Mouse (Mus musculus) central nervous system, embryonic 11.5 days (tissue): ENCODE data around the gene Comt. TPM values are rescaled to one million over a fixed set of nuclear protein-coding genes. Genes with fewer than 3 reads are reported as not detected.

ENCODE experiments used
- polyA plus RNA-seq: library from polyadenylated mRNA; depleted of rRNA; stranded (reverse); fragments of >200 nt; gene quantifications from 2 replicates; pipeline ENCODE4 v1.2.3, GENCODE M21; 2012; rRNA removed

Comt gene
- polyA plus RNA-seq, result 37.2 and 47.8 TPM in 2 replicates

DNA sequence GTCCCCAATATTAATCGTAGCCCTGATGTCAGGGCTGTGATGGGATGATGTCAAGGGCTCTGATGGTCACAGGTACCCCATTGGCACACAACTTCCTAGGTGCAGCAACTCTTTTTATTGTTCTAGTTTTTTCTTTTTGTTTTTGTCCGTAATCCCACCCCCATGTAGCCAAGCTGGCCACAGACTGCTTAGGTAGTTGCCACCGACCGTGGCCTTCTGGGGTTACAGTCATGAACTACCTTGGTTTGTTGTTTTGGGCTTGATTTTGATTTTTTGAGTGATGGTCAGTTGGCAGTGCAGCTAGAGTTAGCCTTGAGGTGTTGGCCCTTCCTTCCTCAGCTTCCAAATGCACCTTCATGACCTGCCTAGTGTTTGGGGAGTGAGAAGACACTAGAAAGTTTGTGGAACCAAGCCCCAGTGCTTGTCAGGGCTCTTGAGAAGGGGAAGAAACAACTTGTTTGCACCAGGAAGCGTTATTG, at the start of gene Comt:
TSS of gene Comt (minus strand) at position 51 of the 479 bp plus-strand sequence.

DNA sequence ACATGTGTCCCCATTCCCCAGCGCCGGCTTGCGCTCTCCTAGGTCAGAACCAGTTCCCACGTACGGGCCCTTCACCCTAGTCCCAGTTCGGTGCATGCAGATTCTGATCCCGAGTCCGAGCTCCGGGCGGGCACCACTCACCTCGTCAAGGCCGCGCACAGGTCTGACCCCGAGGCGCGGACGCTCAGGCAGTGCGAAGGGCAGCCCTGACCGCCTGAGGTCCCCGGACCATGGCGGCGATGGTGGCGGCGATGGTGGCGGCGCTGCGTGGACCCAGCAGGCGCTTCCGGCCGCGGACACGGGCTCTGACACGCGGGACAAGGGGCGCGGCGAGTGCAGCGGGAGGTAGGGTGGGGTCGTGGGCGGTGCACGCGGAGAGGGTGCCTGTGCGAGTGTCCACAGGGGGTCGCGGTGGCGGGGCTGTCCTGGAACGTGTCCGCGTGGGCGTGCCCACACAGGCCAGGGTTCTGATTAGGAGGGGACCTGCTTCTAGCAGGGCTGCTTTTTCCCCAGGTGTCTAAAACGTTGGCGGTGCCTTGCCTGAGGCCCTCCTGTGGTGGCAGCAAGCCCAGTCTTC, 349 bp downstream of the Comt start, which contains the start of gene Txnrd2:
TSS of gene Txnrd2 (plus strand) at position 170 of the 577 bp plus-strand sequence.

Other genes starting within 250 kb of the Comt start
- not detected in 2 replicates for gene Ccdc188, start 209.0 kb downstream of the Comt start, polyA plus RNA-seq
- 26.1 and 38.1 TPM in 2 replicates for gene Zdhhc8, start 191.7 kb downstream of the Comt start, polyA plus RNA-seq
- 101 and 108 TPM in 2 replicates for gene Trmt2a, start 178.2 kb downstream of the Comt start, polyA plus RNA-seq
- 505 and 919 TPM in 2 replicates for gene Ranbp1, start 178.1 kb downstream of the Comt start, polyA plus RNA-seq
- 0.27 and 2.3 TPM in 2 replicates for gene Gm49776, start 168.5 kb downstream of the Comt start, polyA plus RNA-seq
- gene Dgcr8, start 137.6 kb downstream of the Comt start, polyA plus RNA-seq, result 84.9 and 98.9 TPM in 2 replicates
- gene Tango2, start 78.7 kb downstream of the Comt start, polyA plus RNA-seq, result 26.5 and 33.6 TPM in 2 replicates
- 111 and 127 TPM in 2 replicates for gene Arvcf, start 78.7 kb downstream of the Comt start, polyA plus RNA-seq
- gene Txnrd2, start 468 bp downstream of the Comt start, polyA plus RNA-seq, result 23.1 and 30.1 TPM in 2 replicates
- 7.9 and 10.4 TPM in 2 replicates for gene Gnb1l, start 71.9 kb upstream of the Comt start, polyA plus RNA-seq
- gene Rtl10, start 72.0 kb upstream of the Comt start, polyA plus RNA-seq, result 7.6 and 10.4 TPM in 2 replicates
- gene Tbx1, start 163.8 kb upstream of the Comt start, polyA plus RNA-seq, result 2.3 and 10.8 TPM in 2 replicates
- gene Gp1bb, start 195.6 kb upstream of the Comt start, polyA plus RNA-seq, result 4.8 and 8.9 TPM in 2 replicates
- gene Gm49601, start 199.6 kb upstream of the Comt start, polyA plus RNA-seq, result 37.3 and 43.2 TPM in 2 replicates
- 76.8 and 93.6 TPM in 2 replicates for gene Sept5, start 203.1 kb upstream of the Comt start, polyA plus RNA-seq